Mouse (Mus musculus) embryonic fibroblast, embryonic 13.5 days (primary cell): ENCODE measurements around the gene Arl2bp. TPM values are rescaled to one million over a fixed set of nuclear protein-coding genes. Genes with fewer than 3 reads are reported as not detected.
A peak's percentile ranks its signal among the peaks of the same experiment; 100 is the strongest.

Source experiments
- H3K27ac ChIP-seq: 2 replicates; pipeline ENCODE4 v1.5.1; 2012; ENCODE audit warnings: low read length, control low read depth, inconsistent platforms; ENCODE audit not compliant: insufficient read depth
- H3K4me1 ChIP-seq: 2 replicates; pipeline ENCODE4 v1.6.1; 2011; ENCODE audit warnings: low read length; ENCODE audit not compliant: control insufficient read depth, insufficient read depth
- H3K4me3 ChIP-seq: 2 replicates; pipeline ENCODE4 v1.5.1; 2011; ENCODE audit warnings: mild to moderate bottlenecking, control low read depth, low read length; ENCODE audit not compliant: insufficient read depth
- CTCF ChIP-seq: IDR thresholded peaks from 2 replicates; pipeline ENCODE4 v1.5.1; 2011; ENCODE audit warnings: mild to moderate bottlenecking, control low read depth, low read length, moderate library complexity, borderline replicate concordance; ENCODE audit not compliant: insufficient read depth
- POLR2A ChIP-seq: IDR thresholded peaks from 2 replicates; pipeline ENCODE4 v1.6.1; 2011; ENCODE audit warnings: low read depth, mild to moderate bottlenecking, control low read depth, low read length, moderate library complexity
- polyA plus RNA-seq: library from polyadenylated mRNA; stranded (reverse); fragments of >200 nt; gene quantifications from 2 replicates; pipeline ENCODE4 v1.2.4, GENCODE M21; 2011; ENCODE audit warnings: low read depth; ENCODE audit not compliant: missing spikeins, insufficient read length

Gene Arl2bp
- polyA plus RNA-seq, 1 experiment, result 100 TPM

GRCm38 (mm10) chr8:94704669-94704984, 38.2 kb downstream of the Arl2bp start:
- Histone ChIP-seq H3K27ac (no peak overlapping the region), H3K4me3 (peak overlapping the region; percentile 33), H3K4me1 (no peaks in the 10 kb centered on the region; the same call in 1 of the 2 replicates)
- TF ChIP-seq POLR2A (no peak), CTCF (no peak)

- no peak for TF ChIP-seq CTCF
- TF ChIP-seq POLR2A, result no peak
These were observed 39.3 kb downstream of the Arl2bp start for GRCm38 (mm10) chr8:94705581-94706245.

GRCm38 (mm10) chr8:94706732-94707395, 40.5 kb downstream of the Arl2bp start:
- TF ChIP-seq CTCF, result no peak
- TF ChIP-seq POLR2A, result no peak
- no peak overlapping the region for H3K4me3 ChIP-seq

More at GRCm38 (mm10) chr8:94705581-94706245, 39.3 kb downstream of the Arl2bp start:
- H3K4me3 ChIP-seq, result no peak overlapping the region
- no peak overlapping the region for H3K27ac ChIP-seq
- no peaks in the 10 kb centered on the region; the same call in 1 of the 2 replicates for H3K4me1 ChIP-seq

GRCm38 (mm10) chr8:94710336-94710735, 43.9 kb downstream of the Arl2bp start:
- Histone ChIP-seq H3K27ac (no peak overlapping the region), H3K4me1 (no peaks in the 10 kb centered on the region; the same call in 1 of the 2 replicates), H3K4me3 (no peak overlapping the region)
- TF ChIP-seq CTCF (no peak), POLR2A (no peak)

More at GRCm38 (mm10) chr8:94706732-94707395, 40.5 kb downstream of the Arl2bp start:
- no peaks in the 10 kb centered on the region; the same call in 1 of the 2 replicates for H3K4me1 ChIP-seq
- no peak overlapping the region for H3K27ac ChIP-seq

GRCm38 (mm10) chr8:94711160-94711718, 44.8 kb downstream of the Arl2bp start:
- no peak for TF ChIP-seq POLR2A
- TF ChIP-seq CTCF, result no peak
- H3K27ac ChIP-seq, result peak overlapping the region; percentile 75
- H3K4me3 ChIP-seq, result no peak overlapping the region
- no peaks in the 10 kb centered on the region; the same call in 1 of the 2 replicates for H3K4me1 ChIP-seq

GRCm38 (mm10) chr8:94714556-94714955, 48.2 kb downstream of the Arl2bp start:
- H3K4me3 ChIP-seq, result no peak overlapping the region

GRCm38 (mm10) chr8:94715871-94716270, 49.5 kb downstream of the Arl2bp start:
- Histone ChIP-seq H3K4me3 (no peak overlapping the region), H3K4me1 (no peaks in the 10 kb centered on the region), H3K27ac (no peak overlapping the region)
- no peak for TF ChIP-seq POLR2A
- no peak for TF ChIP-seq CTCF

More at GRCm38 (mm10) chr8:94714556-94714955, 48.2 kb downstream of the Arl2bp start:
- H3K4me1 ChIP-seq, result no peaks in the 10 kb centered on the region
- no peak for TF ChIP-seq CTCF
- TF ChIP-seq POLR2A, result no peak
- H3K27ac ChIP-seq, result no peak overlapping the region

- Histone ChIP-seq H3K4me1 (no peaks in the 10 kb centered on the region), H3K27ac (no peak overlapping the region), H3K4me3 (no peak overlapping the region)
- TF ChIP-seq POLR2A, result no peak
- TF ChIP-seq CTCF, result no peak
These were observed 50.4 kb downstream of the Arl2bp start for GRCm38 (mm10) chr8:94716841-94717240.

Other genes starting within 250 kb of the Arl2bp start
- 4.5 and 6.2 TPM in 2 replicates for gene Nlrc5, start 232.2 kb upstream of the Arl2bp start, polyA plus RNA-seq
- 29.5 and 30.7 TPM in 2 replicates for gene Cpne2, start 133.6 kb upstream of the Arl2bp start, polyA plus RNA-seq
- gene Rspry1, start 64.7 kb upstream of the Arl2bp start, polyA plus RNA-seq, result 28.5 and 43.2 TPM in 2 replicates
- 52.8 and 54.9 TPM in 2 replicates for gene Fam192a, start 64.6 kb upstream of the Arl2bp start, polyA plus RNA-seq
- gene Pllp, start 29.7 kb downstream of the Arl2bp start, polyA plus RNA-seq, result 0.60 TPM in 1 of 2 replicates, not detected in the other
- gene Ccl22, start 79.0 kb downstream of the Arl2bp start, polyA plus RNA-seq, result not detected in 2 replicates
- 30.9 and 34.7 TPM in 2 replicates for gene Cx3cl1, start 105.4 kb downstream of the Arl2bp start, polyA plus RNA-seq
- gene Ccl17, start 143.9 kb downstream of the Arl2bp start, polyA plus RNA-seq, result not detected in 2 replicates
- gene Coq9, start 171.7 kb downstream of the Arl2bp start, polyA plus RNA-seq, result 46.5 and 48.9 TPM in 2 replicates
- gene Ciapin1, start 171.8 kb downstream of the Arl2bp start, polyA plus RNA-seq, result 27.6 and 35.3 TPM in 2 replicates
- 84.6 and 92.0 TPM in 2 replicates for gene Polr2c, start 190.8 kb downstream of the Arl2bp start, polyA plus RNA-seq
- 8.7 and 9.3 TPM in 2 replicates for gene Dok4, start 209.7 kb downstream of the Arl2bp start, polyA plus RNA-seq